In genomic region chr7:24585995-24586394, GRCm38 (mm10) we compare ENCODE assay signal across 17 mouse cellular contexts. TPM values are rescaled to one million over a fixed set of nuclear protein-coding genes. Genes with fewer than 3 reads are reported as not detected.
DNase-seq lines count a peak whose midpoint lies in the region; ATAC-seq and TF ChIP-seq lines count a peak whose summit lies in the region.
"Had no signal": no experiment of that assay in that cellular context is flagged by ENCODE, and none has a peak within 500 bp of the region (broad histone marks: within the 10 kb centered on the region; RNA-seq: fewer than 3 reads in every experiment).

No protein-coding gene starts in this region.

- no peak overlapping the region for H3K4me2 ChIP-seq in hindbrain, postnatal 0 days (ENCODE audit: low read depth, low read length)
- no peak overlapping the region for H3K4me2 ChIP-seq in hindbrain, embryonic 14.5 days (replicated peaks)
- no peak overlapping the region for H3K4me2 ChIP-seq in midbrain, embryonic 13.5 days (replicated peaks)
- H3K4me2 ChIP-seq: liver, embryonic 15.5 days had no signal

- ATAC-seq in hindbrain, postnatal 0 days = no peak
- no peak for ATAC-seq in hindbrain, embryonic 14.5 days (ENCODE audit: low FRiP score)
- peak; percentile 27; the same call in 1 of the 2 replicates for ATAC-seq in midbrain, embryonic 13.5 days

- no peak for TF ChIP-seq CTCF in hindbrain, postnatal 0 days (IDR thresholded peaks at IDR 0.05; ENCODE audit: low read depth)

- no peak for DNase-seq in hindbrain, embryonic 10.5 days (ENCODE audit: low spot score)
- DNase-seq in hindbrain, postnatal 0 days (ENCODE audit: low spot score) = no peak
- peak; percentile 44 for DNase-seq in R1 (ENCODE audit: low read depth, low spot score)
- DNase-seq in hindbrain, embryonic 14.5 days (ENCODE audit: low spot score) = no peak
- no peak for DNase-seq in gastrocnemius, postnatal 4 days (ENCODE audit: low spot score in 2 of 2)
- DNase-seq in layer of hippocampus, adult 18-20 months (ENCODE audit: low spot score in 2 of 2) = no peak
- DNase-seq in layer of hippocampus, postnatal 36 days = no peak
- DNase-seq: cerebellum, adult 9-10 months; embryo, embryonic 11 days; kidney, adult 8-10 months; right cerebral cortex, postnatal 14 days had no signal

- H3K27me3 ChIP-seq in hindbrain, embryonic 10.5 days (ENCODE audit: insufficient read depth, poor library complexity, severe bottlenecking) = peaks cover 44% of the 10 kb centered on the region
- no peaks in the 10 kb centered on the region; the same call in 1 of the 2 replicates for H3K27me3 ChIP-seq in hindbrain, postnatal 0 days (ENCODE audit: insufficient read depth, low read length)
- H3K27me3 ChIP-seq in hindbrain, embryonic 14.5 days (ENCODE audit: control insufficient read depth, insufficient read depth, low read length) = peaks cover 15% of the 10 kb centered on the region
- H3K27me3 ChIP-seq in midbrain, embryonic 13.5 days = peaks cover 29% of the 10 kb centered on the region

- peaks cover 18% of the 10 kb centered on the region for H3K4me1 ChIP-seq in hindbrain, embryonic 10.5 days (replicated peaks)
- H3K4me1 ChIP-seq in hindbrain, postnatal 0 days (ENCODE audit: insufficient read depth, low read length) = no peaks in the 10 kb centered on the region
- H3K4me1 ChIP-seq in hindbrain, embryonic 14.5 days (replicated peaks; ENCODE audit: control insufficient read depth, insufficient read depth, low read length) = 0 out of 2 replicates have a peak, but pooled peaks cover 2% of the 10 kb centered on the region
- peaks cover 11% of the 10 kb centered on the region; the same call in 1 of the 2 replicates for H3K4me1 ChIP-seq in midbrain, embryonic 13.5 days (replicated peaks)

- no peaks in the 10 kb centered on the region for H3K36me3 ChIP-seq in hindbrain, embryonic 10.5 days
- H3K36me3 ChIP-seq in hindbrain, postnatal 0 days (ENCODE audit: insufficient read depth, low read length) = no peaks in the 10 kb centered on the region
- H3K36me3 ChIP-seq in hindbrain, embryonic 14.5 days (replicated peaks; ENCODE audit: control insufficient read depth, insufficient read depth) = no peaks in the 10 kb centered on the region
- H3K36me3 ChIP-seq in midbrain, embryonic 13.5 days = no peaks in the 10 kb centered on the region
- H3K36me3 ChIP-seq: heart, embryonic 10.5 days; liver, embryonic 15.5 days had no signal

- WGBS in hindbrain, embryonic 10.5 days = 32% methylated on average over 16 of the region's 16 CpGs
- 39% methylated on average over 13 of the region's 16 CpGs for WGBS in hindbrain, postnatal 0 days
- 43% methylated on average over 16 of the region's 16 CpGs for WGBS in hindbrain, embryonic 14.5 days
- WGBS in midbrain, embryonic 13.5 days = 57% methylated on average over 15 of the region's 16 CpGs

- H3K27ac ChIP-seq in hindbrain, embryonic 10.5 days = no peak overlapping the region
- H3K27ac ChIP-seq in hindbrain, postnatal 0 days = no peak overlapping the region
- no peak overlapping the region for H3K27ac ChIP-seq in hindbrain, embryonic 14.5 days
- no peak overlapping the region for H3K27ac ChIP-seq in midbrain, embryonic 13.5 days
- H3K27ac ChIP-seq: heart, embryonic 10.5 days; liver, embryonic 15.5 days had no signal

- peaks cover 14% of the 10 kb centered on the region; the same call in 1 of the 2 replicates for H3K9me3 ChIP-seq in hindbrain, embryonic 10.5 days
- no peaks in the 10 kb centered on the region for H3K9me3 ChIP-seq in hindbrain, postnatal 0 days (ENCODE audit: low read length)
- no peaks in the 10 kb centered on the region for H3K9me3 ChIP-seq in hindbrain, embryonic 14.5 days (ENCODE audit: control insufficient read depth, low read length)
- H3K9me3 ChIP-seq in midbrain, embryonic 13.5 days = no peaks in the 10 kb centered on the region
- H3K9me3 ChIP-seq: heart, embryonic 10.5 days; liver, embryonic 15.5 days had no signal

- H3K9ac ChIP-seq in hindbrain, postnatal 0 days (replicated peaks; ENCODE audit: low read length) = no peak overlapping the region
- no peak overlapping the region for H3K9ac ChIP-seq in hindbrain, embryonic 14.5 days
- no peak overlapping the region for H3K9ac ChIP-seq in midbrain, embryonic 13.5 days (replicated peaks)
- H3K9ac ChIP-seq: liver, embryonic 15.5 days had no signal

- 0 out of 2 replicates have a peak overlapping the region, but pooled peaks have one; percentile 23 for H3K4me3 ChIP-seq in hindbrain, embryonic 10.5 days
- H3K4me3 ChIP-seq in hindbrain, postnatal 0 days (ENCODE audit: low read length) = no peak overlapping the region
- peak overlapping the region; percentile 8; the same call in 1 of the 2 replicates for H3K4me3 ChIP-seq in hindbrain, embryonic 14.5 days (replicated peaks; ENCODE audit: low read length)
- peak overlapping the region; percentile 2; the same call in 1 of the 2 replicates for H3K4me3 ChIP-seq in midbrain, embryonic 13.5 days (replicated peaks)
- H3K4me3 ChIP-seq: heart, embryonic 10.5 days; liver, embryonic 15.5 days had no signal

RNA-seq across cellular contexts. Expression of gene Ethe1, which starts 1.3 kb away (rescaled TPM):
- 22.2 and 23.2 TPM in 2 replicates for polyA plus RNA-seq in hindbrain, embryonic 10.5 days (2016; fragmentation: Nextera tagmentation; extraction: Ambion mirVana)
- 36.3 and 43.8 TPM in 2 replicates for total RNA-seq in hindbrain, postnatal 0 days (2014; rRNA removed)
- 24.4 and 25.3 TPM in 2 replicates for polyA plus RNA-seq in hindbrain, postnatal 0 days (2015; fragmentation: Nextera tagmentation; extraction: Ambion mirVana)
- polyA plus RNA-seq in hindbrain, embryonic 14.5 days (2014; fragmentation: Nextera tagmentation; extraction: Ambion mirVana) = 25.8 and 26.4 TPM in 2 replicates
- polyA plus RNA-seq in midbrain, embryonic 13.5 days (2015; fragmentation: Nextera tagmentation; extraction: Ambion mirVana) = 13.8 and 14.7 TPM in 2 replicates
- total RNA-seq in gastrocnemius, postnatal 4 days (2021) = 1 to 10 TPM; 8.0 to 9.1 TPM
- 10 to 100 TPM; 11.8 to 13.3 TPM for total RNA-seq in layer of hippocampus, adult 18-20 months (2021)
- total RNA-seq in layer of hippocampus, postnatal 36 days (2021) = 10 to 100 TPM in 1 of 2 experiments, 1 to 10 TPM in 1; 10.0 to 12.0 TPM

RNA-seq across cellular contexts. Expression of gene Zfp575, which starts 1.4 kb away (rescaled TPM):
- polyA plus RNA-seq in hindbrain, embryonic 10.5 days (2016; fragmentation: Nextera tagmentation; extraction: Ambion mirVana) = 2.0 and 3.2 TPM in 2 replicates
- 1.0 and 1.2 TPM in 2 replicates for total RNA-seq in hindbrain, postnatal 0 days (2014; rRNA removed)
- 20.3 and 21.0 TPM in 2 replicates for polyA plus RNA-seq in hindbrain, postnatal 0 days (2015; fragmentation: Nextera tagmentation; extraction: Ambion mirVana)
- polyA plus RNA-seq in hindbrain, embryonic 14.5 days (2014; fragmentation: Nextera tagmentation; extraction: Ambion mirVana) = 10.3 and 11.4 TPM in 2 replicates
- polyA plus RNA-seq in midbrain, embryonic 13.5 days (2015; fragmentation: Nextera tagmentation; extraction: Ambion mirVana) = 6.4 and 6.6 TPM in 2 replicates
- total RNA-seq in gastrocnemius, postnatal 4 days (2021) = 1 to 10 TPM; 1.5 to 1.9 TPM
- 1 to 10 TPM; 5.7 TPM for total RNA-seq in layer of hippocampus, adult 18-20 months (2021)
- 1 to 10 TPM; 4.7 to 5.7 TPM for total RNA-seq in layer of hippocampus, postnatal 36 days (2021)
- total RNA-seq: hematopoietic stem cell, adult 5-6 weeks had no signal

RNA-seq across cellular contexts. Expression of gene Phldb3, which starts 24.6 kb away (rescaled TPM):
- not detected in 2 replicates for polyA plus RNA-seq in hindbrain, embryonic 10.5 days (2016; fragmentation: Nextera tagmentation; extraction: Ambion mirVana)
- total RNA-seq in hindbrain, postnatal 0 days (2014; rRNA removed) = 0.11 and 0.73 TPM in 2 replicates
- polyA plus RNA-seq in hindbrain, postnatal 0 days (2015; fragmentation: Nextera tagmentation; extraction: Ambion mirVana) = not detected in 2 replicates
- not detected in 2 replicates for polyA plus RNA-seq in hindbrain, embryonic 14.5 days (2014; fragmentation: Nextera tagmentation; extraction: Ambion mirVana)
- polyA plus RNA-seq in midbrain, embryonic 13.5 days (2015; fragmentation: Nextera tagmentation; extraction: Ambion mirVana) = not detected in 2 replicates
- 1 to 10 TPM in 1 of 2 experiments, under 1 TPM in 1; 0.98 to 1.6 TPM for total RNA-seq in gastrocnemius, postnatal 4 days (2021)
- total RNA-seq in layer of hippocampus, adult 18-20 months (2021) = under 1 TPM; 0.17 to 0.63 TPM
- total RNA-seq in layer of hippocampus, postnatal 36 days (2021) = under 1 TPM in 1 of 2 experiments, not detected in 1; 0.30 TPM
- polyA plus RNA-seq: heart, embryonic 10.5 days had no signal

RNA-seq across cellular contexts. Expression of gene Xrcc1, which starts 39.9 kb away (rescaled TPM):
- polyA plus RNA-seq in hindbrain, embryonic 10.5 days (2016; fragmentation: Nextera tagmentation; extraction: Ambion mirVana) = 132 and 160 TPM in 2 replicates
- 36.7 and 50.8 TPM in 2 replicates for total RNA-seq in hindbrain, postnatal 0 days (2014; rRNA removed)
- 44.0 and 45.1 TPM in 2 replicates for polyA plus RNA-seq in hindbrain, postnatal 0 days (2015; fragmentation: Nextera tagmentation; extraction: Ambion mirVana)
- polyA plus RNA-seq in hindbrain, embryonic 14.5 days (2014; fragmentation: Nextera tagmentation; extraction: Ambion mirVana) = 47.4 and 52.3 TPM in 2 replicates
- 65.8 and 71.4 TPM in 2 replicates for polyA plus RNA-seq in midbrain, embryonic 13.5 days (2015; fragmentation: Nextera tagmentation; extraction: Ambion mirVana)
- 10 to 100 TPM; 44.4 to 45.2 TPM for total RNA-seq in gastrocnemius, postnatal 4 days (2021)
- 10 to 100 TPM; 36.8 to 43.4 TPM for total RNA-seq in layer of hippocampus, adult 18-20 months (2021)
- total RNA-seq in layer of hippocampus, postnatal 36 days (2021) = 10 to 100 TPM; 34.2 to 37.7 TPM

RNA-seq across cellular contexts. Expression of gene Pinlyp, which starts 40.1 kb away (rescaled TPM):
- 0.26 TPM in 1 of 2 replicates, not detected in the other for polyA plus RNA-seq in hindbrain, embryonic 10.5 days (2016; fragmentation: Nextera tagmentation; extraction: Ambion mirVana)
- not detected in 2 replicates for total RNA-seq in hindbrain, postnatal 0 days (2014; rRNA removed)
- polyA plus RNA-seq in hindbrain, postnatal 0 days (2015; fragmentation: Nextera tagmentation; extraction: Ambion mirVana) = not detected in 2 replicates
- polyA plus RNA-seq in hindbrain, embryonic 14.5 days (2014; fragmentation: Nextera tagmentation; extraction: Ambion mirVana) = not detected in 2 replicates
- not detected in 2 replicates for polyA plus RNA-seq in midbrain, embryonic 13.5 days (2015; fragmentation: Nextera tagmentation; extraction: Ambion mirVana)
- not detected for total RNA-seq in gastrocnemius, postnatal 4 days (2021)
- total RNA-seq in layer of hippocampus, adult 18-20 months (2021) = not detected
- total RNA-seq in layer of hippocampus, postnatal 36 days (2021) = not detected
- total RNA-seq: adrenal gland, adult 18-20 months; hematopoietic stem cell, adult 5-6 weeks; left cerebral cortex, postnatal 10 days had no signal
- polyA plus RNA-seq: liver, embryonic 15.5 days had no signal
